Mouse (Mus musculus) liver, postnatal 0 days (tissue): ENCODE measurements around the gene Crxos.

Experiments used
- CTCF ChIP-seq: sonication (generic); IDR thresholded peaks from 2 replicates; pipeline ENCODE4 v1.5.1; 2016; ENCODE audit warnings: antibody characterized with exemption, low read depth
- EP300 ChIP-seq: IDR thresholded peaks from 2 replicates; pipeline ENCODE4 v1.6.1; 2016; ENCODE audit warnings: antibody characterized with exemption, low read depth, mild to moderate bottlenecking

DNA sequence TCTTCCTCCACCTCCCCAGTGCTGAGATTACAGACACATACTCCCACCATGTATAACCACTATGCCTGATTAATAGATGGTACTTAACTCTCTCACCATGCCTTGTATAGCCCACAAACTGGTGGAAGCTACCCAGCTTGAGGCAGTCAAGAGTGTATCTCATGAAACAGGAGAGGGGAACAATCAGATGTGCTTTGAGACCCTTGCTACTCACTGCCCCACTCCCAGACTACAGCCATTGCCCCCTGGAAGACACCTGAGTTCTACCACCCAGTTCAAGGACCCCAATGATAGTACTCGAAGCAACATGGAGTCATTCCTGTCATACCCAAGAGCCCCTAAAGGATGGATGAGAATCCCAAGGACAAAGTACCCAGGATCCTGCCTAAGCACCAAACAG, 24.2 kb downstream of the Crxos start:
- TF ChIP-seq EP300 (no peak), CTCF (no peak)
